Mouse (Mus musculus) forebrain, postnatal 0 days (tissue): Measurements from ENCODE around the gene Hist1h4c. TPM values are rescaled to one million over a fixed set of nuclear protein-coding genes. Genes with fewer than 3 reads are reported as not detected.

Source experiments
- ATAC-seq: fragments of 200-750 bp; cut with Nextera tagmentation; 2 replicates; pipeline ENCODE4 v1.8.0; 2017; ENCODE audit warnings: mild to moderate bottlenecking, moderate library complexity
- DNase-seq: peaks from one replicate; pipeline ENCODE4 v3.0.0-alpha.2; 2015
- H3K27ac ChIP-seq: fragments of 300-500 bp; sonication (generic); 2 replicates; pipeline ENCODE4 v1.5.1; 2014; ENCODE audit warnings: low read depth, mild to moderate bottlenecking, antibody characterized with exemption, low read length, moderate library complexity, mixed read lengths
- H3K27me3 ChIP-seq: fragments of 300-500 bp; sonication (generic); 2 replicates; pipeline ENCODE4 v1.6.1; 2014; ENCODE audit warnings: mild to moderate bottlenecking, low read length, mixed read lengths; ENCODE audit not compliant: insufficient read depth
- H3K36me3 ChIP-seq: fragments of 300-500 bp; sonication (generic); 2 replicates; pipeline ENCODE4 v1.6.1; 2014; ENCODE audit warnings: mild to moderate bottlenecking, moderate library complexity; ENCODE audit not compliant: insufficient read depth
- H3K4me1 ChIP-seq: fragments of 300-500 bp; sonication (generic); 2 replicates; pipeline ENCODE4 v1.6.1; 2014; ENCODE audit warnings: antibody characterized with exemption; ENCODE audit not compliant: insufficient read depth
- H3K4me2 ChIP-seq: fragments of 300-500 bp; sonication (generic); 2 replicates; pipeline ENCODE4 v1.6.1; 2014; ENCODE audit warnings: low read depth, mild to moderate bottlenecking, moderate library complexity
- H3K4me3 ChIP-seq: fragments of 300-500 bp; sonication (generic); 2 replicates; pipeline ENCODE4 v1.5.1; 2014; ENCODE audit warnings: low read depth, low read length, mixed read lengths
- H3K9ac ChIP-seq: fragments of 300-500 bp; sonication (generic); 2 replicates; pipeline ENCODE4 v1.6.1; 2014; ENCODE audit warnings: mild to moderate bottlenecking
- H3K9me3 ChIP-seq: fragments of 300-500 bp; sonication (generic); 2 replicates; pipeline ENCODE4 v1.6.1; 2016; ENCODE audit warnings: low read length
- CTCF ChIP-seq: sonication (generic); IDR thresholded peaks from 2 replicates; pipeline ENCODE4 v1.5.1; 2016; ENCODE audit warnings: antibody characterized with exemption, control low read depth, low read depth
- WGBS: fragments of 180-500 bp; shearing (Covaris S2); extraction: QIAGEN DNeasy Blood & Tissue Kit; methylation state at CpG from one replicate; pipeline ENCODE4 v1.1.7; 2014; 5-methylcytosine and 5-hydroxymethylcytosine counted together
- microRNA-seq, 2 experiments: library from miRNA; unstranded; fragments of <30 nt; microRNA quantifications; one replicate each; pipeline ENCODE4; 2016
- polyA plus RNA-seq: library from polyadenylated mRNA; unstranded; fragments of >200 nt; fragmentation: Nextera tagmentation; extraction: Ambion mirVana; gene quantifications from 2 replicates; pipeline ENCODE4 v1.2.1, GENCODE M21; 2015
- total RNA-seq: library from RNA; depleted of rRNA; stranded (reverse); fragments of >200 nt; gene quantifications from 2 replicates; pipeline ENCODE4 v1.2.3, GENCODE M21; 2014; rRNA removed

The Hist1h4c gene
- total and polyA plus RNA-seq, 2 experiments from 2014 or later: 2.3 to 942 TPM

GRCm38 (mm10) chr13:23662536-23662935 is 35.7 kb downstream of the Hist1h4c start:
- DNase-seq (no peak), ATAC-seq (no peak)
- Histone ChIP-seq H3K4me3 (no peak overlapping the region), H3K9me3 (no peaks in the 10 kb centered on the region), H3K27ac (no peak overlapping the region), H3K27me3 (no peaks in the 10 kb centered on the region), H3K4me2 (no peak overlapping the region), H3K9ac (no peak overlapping the region), H3K36me3 (no peaks in the 10 kb centered on the region), H3K4me1 (no peaks in the 10 kb centered on the region)
- no peak for TF ChIP-seq CTCF
- WGBS: 62% methylated on average over 3 of the region's 3 CpGs

GRCm38 (mm10) chr13:23659636-23660366 is 38.5 kb downstream of the Hist1h4c start:
- ATAC-seq: no peak
- TF ChIP-seq CTCF: no peak
- WGBS: 58% methylated on average over 6 of the region's 6 CpGs

More at GRCm38 (mm10) chr13:23659636-23660366, 38.5 kb downstream of the Hist1h4c start:
- no peaks in the 10 kb centered on the region for H3K36me3 ChIP-seq
- H3K27me3 ChIP-seq: no peaks in the 10 kb centered on the region
- no peak overlapping the region for H3K4me3 ChIP-seq
- H3K4me1 ChIP-seq: no peaks in the 10 kb centered on the region
- H3K4me2 ChIP-seq: no peak overlapping the region
- no peaks in the 10 kb centered on the region for H3K9me3 ChIP-seq
- no peak for DNase-seq
- H3K27ac ChIP-seq: no peak overlapping the region
- no peak overlapping the region for H3K9ac ChIP-seq

Small RNA genes within 50 kb of the gene (microRNA-seq; reads per million reads assigned to microRNA genes)
- 0 reads per million in 2 experiments for gene Gm44314
- 0 reads per million in 2 experiments for gene Gm44350

Other genes with a start within 250 kb of the Hist1h4c start
Only the 30 nearest of the 38 such genes appear.
- 116 and 134 TPM in 2 replicates for gene Hist1h3g, start 163.0 kb downstream of the Hist1h4c start, total RNA-seq
- 0.50 TPM in 1 of 2 replicates, not detected in the other for gene Hist1h3g, start 163.0 kb downstream of the Hist1h4c start, polyA plus RNA-seq
- 12.5 and 17.0 TPM in 2 replicates for gene Hist1h2bh, start 155.1 kb downstream of the Hist1h4c start, total RNA-seq
- gene Hist1h2bh, start 155.1 kb downstream of the Hist1h4c start, polyA plus RNA-seq: 0.17 TPM in 1 of 2 replicates, not detected in the other
- gene Hist1h3f, start 154.4 kb downstream of the Hist1h4c start, total RNA-seq: 116 and 119 TPM in 2 replicates
- 0.17 and 0.47 TPM in 2 replicates for gene Hist1h3f, start 154.4 kb downstream of the Hist1h4c start, polyA plus RNA-seq
- gene Hist1h4f, start 146.8 kb downstream of the Hist1h4c start, total RNA-seq: 586 and 753 TPM in 2 replicates
- gene Hist1h4f, start 146.8 kb downstream of the Hist1h4c start, polyA plus RNA-seq: 0.70 TPM in 1 of 2 replicates, not detected in the other
- 48.5 and 66.7 TPM in 2 replicates for gene Hist1h1d, start 145.2 kb downstream of the Hist1h4c start, total RNA-seq
- gene Hist1h1d, start 145.2 kb downstream of the Hist1h4c start, polyA plus RNA-seq: 0.12 and 0.18 TPM in 2 replicates
- gene Hist1h3e, start 136.1 kb downstream of the Hist1h4c start, total RNA-seq: 180 and 204 TPM in 2 replicates
- gene Hist1h3e, start 136.1 kb downstream of the Hist1h4c start, polyA plus RNA-seq: 1.9 and 2.0 TPM in 2 replicates
- 111 TPM in 2 replicates for gene Hist1h2ae, start 127.2 kb downstream of the Hist1h4c start, total RNA-seq
- gene Hist1h2ae, start 127.2 kb downstream of the Hist1h4c start, polyA plus RNA-seq: 12.5 and 23.0 TPM in 2 replicates
- gene Hist1h2bg, start 127.1 kb downstream of the Hist1h4c start, total RNA-seq: 367 and 594 TPM in 2 replicates
- 3.0 and 3.6 TPM in 2 replicates for gene Hist1h2bg, start 127.1 kb downstream of the Hist1h4c start, polyA plus RNA-seq
- gene Hist1h2bf, start 124.3 kb downstream of the Hist1h4c start, total RNA-seq: 226 and 289 TPM in 2 replicates
- gene Hist1h2bf, start 124.3 kb downstream of the Hist1h4c start, polyA plus RNA-seq: not detected in 2 replicates
- gene Hist1h2ad, start 124.1 kb downstream of the Hist1h4c start, total RNA-seq: 204 and 274 TPM in 2 replicates
- gene Hist1h2ad, start 124.1 kb downstream of the Hist1h4c start, polyA plus RNA-seq: 0.78 TPM in 1 of 2 replicates, not detected in the other
- 73.0 and 78.9 TPM in 2 replicates for gene Hist1h3d, start 122.7 kb downstream of the Hist1h4c start, total RNA-seq
- 0.57 and 0.80 TPM in 2 replicates for gene Hist1h3d, start 122.7 kb downstream of the Hist1h4c start, polyA plus RNA-seq
- gene Hist1h4d, start 116.9 kb downstream of the Hist1h4c start, total RNA-seq: 258 and 695 TPM in 2 replicates
- 25.0 and 42.2 TPM in 2 replicates for gene Hist1h4d, start 116.9 kb downstream of the Hist1h4c start, polyA plus RNA-seq
- 98.5 and 120 TPM in 2 replicates for gene Hist1h2be, start 77.3 kb downstream of the Hist1h4c start, total RNA-seq
- gene Hist1h2be, start 77.3 kb downstream of the Hist1h4c start, polyA plus RNA-seq: 0.31 and 0.39 TPM in 2 replicates
- gene Hist1h1e, start 75.9 kb downstream of the Hist1h4c start, total RNA-seq: 204 and 218 TPM in 2 replicates
- gene Hist1h1e, start 75.9 kb downstream of the Hist1h4c start, polyA plus RNA-seq: 11.1 and 16.3 TPM in 2 replicates
- gene Hist1h2ac, start 14.5 kb downstream of the Hist1h4c start, total RNA-seq: 40.9 and 44.8 TPM in 2 replicates
- 0.41 and 0.49 TPM in 2 replicates for gene Hist1h2ac, start 14.5 kb downstream of the Hist1h4c start, polyA plus RNA-seq
- 93.7 and 124 TPM in 2 replicates for gene Hist1h2bc, start 14.3 kb downstream of the Hist1h4c start, total RNA-seq
- 29.2 and 35.3 TPM in 2 replicates for gene Hist1h2bc, start 14.3 kb downstream of the Hist1h4c start, polyA plus RNA-seq
- gene Hist1h1t, start 2.6 kb downstream of the Hist1h4c start, total RNA-seq: 1.3 TPM in 1 of 2 replicates, not detected in the other
- not detected in 2 replicates for gene Hist1h1t, start 2.6 kb downstream of the Hist1h4c start, polyA plus RNA-seq
- gene Hfe, start 12.4 kb upstream of the Hist1h4c start, total RNA-seq: 2.5 and 3.6 TPM in 2 replicates
- gene Hfe, start 12.4 kb upstream of the Hist1h4c start, polyA plus RNA-seq: 4.4 and 6.0 TPM in 2 replicates
- gene Hist1h1c, start 40.4 kb upstream of the Hist1h4c start, total RNA-seq: 475 and 498 TPM in 2 replicates
- gene Hist1h1c, start 40.4 kb upstream of the Hist1h4c start, polyA plus RNA-seq: 24.0 and 26.3 TPM in 2 replicates
- gene Hist1h3c, start 47.1 kb upstream of the Hist1h4c start, total RNA-seq: 294 and 301 TPM in 2 replicates
- 0.84 TPM in 1 of 2 replicates, not detected in the other for gene Hist1h3c, start 47.1 kb upstream of the Hist1h4c start, polyA plus RNA-seq
- 647 and 680 TPM in 2 replicates for gene Hist1h2bb, start 48.3 kb upstream of the Hist1h4c start, total RNA-seq
- not detected in 2 replicates for gene Hist1h2bb, start 48.3 kb upstream of the Hist1h4c start, polyA plus RNA-seq
- 305 and 340 TPM in 2 replicates for gene Hist1h2ab, start 52.7 kb upstream of the Hist1h4c start, total RNA-seq
- 4.4 and 6.7 TPM in 2 replicates for gene Hist1h2ab, start 52.7 kb upstream of the Hist1h4c start, polyA plus RNA-seq
- gene Hist1h3b, start 53.8 kb upstream of the Hist1h4c start, total RNA-seq: 229 and 254 TPM in 2 replicates
- 0.25 and 0.67 TPM in 2 replicates for gene Hist1h3b, start 53.8 kb upstream of the Hist1h4c start, polyA plus RNA-seq
- gene Hist1h4b, start 58.6 kb upstream of the Hist1h4c start, total RNA-seq: 184 and 254 TPM in 2 replicates
- 1.8 and 3.0 TPM in 2 replicates for gene Hist1h4b, start 58.6 kb upstream of the Hist1h4c start, polyA plus RNA-seq
- gene Hist1h4a, start 62.8 kb upstream of the Hist1h4c start, total RNA-seq: 303 and 421 TPM in 2 replicates
- 0.64 TPM in 1 of 2 replicates, not detected in the other for gene Hist1h4a, start 62.8 kb upstream of the Hist1h4c start, polyA plus RNA-seq
- gene Hist1h3a, start 63.9 kb upstream of the Hist1h4c start, total RNA-seq: 483 and 512 TPM in 2 replicates
- 1.2 and 2.2 TPM in 2 replicates for gene Hist1h3a, start 63.9 kb upstream of the Hist1h4c start, polyA plus RNA-seq
- 195 and 202 TPM in 2 replicates for gene Hist1h1a, start 65.2 kb upstream of the Hist1h4c start, total RNA-seq
- gene Hist1h1a, start 65.2 kb upstream of the Hist1h4c start, polyA plus RNA-seq: 0.36 and 0.40 TPM in 2 replicates
- 0.23 TPM in 1 of 2 replicates, not detected in the other for gene Trim38, start 71.5 kb upstream of the Hist1h4c start, total RNA-seq
- gene Trim38, start 71.5 kb upstream of the Hist1h4c start, polyA plus RNA-seq: 0.09 TPM in 1 of 2 replicates, not detected in the other
- gene Slc17a2, start 108.5 kb upstream of the Hist1h4c start, total RNA-seq: not detected in 2 replicates
- not detected in 2 replicates for gene Slc17a2, start 108.5 kb upstream of the Hist1h4c start, polyA plus RNA-seq
- gene Slc17a3, start 141.0 kb upstream of the Hist1h4c start, total RNA-seq: 0.10 TPM in 1 of 2 replicates, not detected in the other
- not detected in 2 replicates for gene Slc17a3, start 141.0 kb upstream of the Hist1h4c start, polyA plus RNA-seq